Mouse (Mus musculus) urinary bladder, postnatal 10 days (tissue): ENCODE data around the gene Rad51b.

Experiments
- DNase-seq: peaks from one replicate; pipeline ENCODE4 v3.0.0; 2022; ENCODE audit warnings: low spot score

Gene Rad51b

GRCm38 (mm10) chr12:79838181-79838961 lies 541.3 kb downstream of the Rad51b start:
- no peak for DNase-seq

- no peak for DNase-seq
Measured at GRCm38 (mm10) chr12:79839096-79839941, 542.2 kb downstream of the Rad51b start.

GRCm38 (mm10) chr12:79840465-79840864 lies 543.4 kb downstream of the Rad51b start:
- no peak for DNase-seq

GRCm38 (mm10) chr12:79841248-79841647 lies 544.2 kb downstream of the Rad51b start:
- no peak for DNase-seq

GRCm38 (mm10) chr12:79842319-79842718 lies 545.2 kb downstream of the Rad51b start:
- no peak for DNase-seq

GRCm38 (mm10) chr12:79843002-79843401 lies 545.9 kb downstream of the Rad51b start:
- no peak for DNase-seq

GRCm38 (mm10) chr12:79843496-79843895 lies 546.4 kb downstream of the Rad51b start:
- no peak for DNase-seq

GRCm38 (mm10) chr12:79846247-79847151 lies 549.4 kb downstream of the Rad51b start:
- no peak for DNase-seq

- DNase-seq: no peak
Measured at GRCm38 (mm10) chr12:79848539-79848938, 551.5 kb downstream of the Rad51b start.

GRCm38 (mm10) chr12:79850021-79850420 lies 552.9 kb downstream of the Rad51b start:
- DNase-seq: no peak

- no peak for DNase-seq
Measured at GRCm38 (mm10) chr12:79851898-79852297, 554.8 kb downstream of the Rad51b start.

GRCm38 (mm10) chr12:79852606-79853005 lies 555.5 kb downstream of the Rad51b start:
- DNase-seq: no peak

GRCm38 (mm10) chr12:79853901-79854490 lies 556.9 kb downstream of the Rad51b start:
- DNase-seq: no peak

- no peak for DNase-seq
Measured at GRCm38 (mm10) chr12:79854507-79854906, 557.4 kb downstream of the Rad51b start.

- no peak for DNase-seq
Measured at GRCm38 (mm10) chr12:79856116-79856909, 559.2 kb downstream of the Rad51b start.

- DNase-seq: no peak
Measured at GRCm38 (mm10) chr12:79857704-79858103, 560.6 kb downstream of the Rad51b start.

GRCm38 (mm10) chr12:79858336-79858735 lies 561.3 kb downstream of the Rad51b start:
- no peak for DNase-seq

- DNase-seq: no peak
Measured at GRCm38 (mm10) chr12:79859354-79860247, 562.5 kb downstream of the Rad51b start.

GRCm38 (mm10) chr12:79860248-79860555 lies 563.1 kb downstream of the Rad51b start:
- DNase-seq: no peak
